Mouse (Mus musculus) lung, postnatal 25 days (tissue): Measurements from ENCODE around the gene Tiam1.
A peak's percentile ranks its signal among the peaks of the same experiment; 100 is the strongest.

Experiments used
- DNase-seq: peaks from one replicate; pipeline ENCODE4 v3.0.0; 2022; ENCODE audit warnings: low spot score

Tiam1 gene

GRCm38 (mm10) chr16:90047841-90048240 lies 95.7 kb downstream of the Tiam1 start:
- DNase-seq, result no peak

- peak; percentile 13 for DNase-seq
Measured at GRCm38 (mm10) chr16:90046494-90047158, 96.9 kb downstream of the Tiam1 start.

- DNase-seq, result no peak
Measured at GRCm38 (mm10) chr16:90045611-90046010, 98.0 kb downstream of the Tiam1 start.

- peak; percentile 30 for DNase-seq
Measured at GRCm38 (mm10) chr16:90044004-90044754, 99.4 kb downstream of the Tiam1 start.

GRCm38 (mm10) chr16:90042874-90043273 lies 100.7 kb downstream of the Tiam1 start:
- DNase-seq, result peak; percentile 22

- DNase-seq, result no peak
Measured at GRCm38 (mm10) chr16:90042386-90042785, 101.2 kb downstream of the Tiam1 start.

GRCm38 (mm10) chr16:90040771-90041364 lies 102.7 kb downstream of the Tiam1 start:
- DNase-seq, result no peak

GRCm38 (mm10) chr16:90035595-90036110 lies 107.9 kb downstream of the Tiam1 start:
- DNase-seq, result no peak

GRCm38 (mm10) chr16:90030355-90030754 lies 113.2 kb downstream of the Tiam1 start:
- no peak for DNase-seq

GRCm38 (mm10) chr16:90027886-90028285 lies 115.7 kb downstream of the Tiam1 start:
- DNase-seq, result no peak

GRCm38 (mm10) chr16:90025526-90026172 lies 117.9 kb downstream of the Tiam1 start:
- no peak for DNase-seq

- no peak for DNase-seq
Measured at GRCm38 (mm10) chr16:90023665-90024010, 119.9 kb downstream of the Tiam1 start.

- no peak for DNase-seq
Measured at GRCm38 (mm10) chr16:90022932-90023664, 120.5 kb downstream of the Tiam1 start.

GRCm38 (mm10) chr16:90016046-90016445 lies 127.5 kb downstream of the Tiam1 start:
- DNase-seq, result peak; percentile 19

- DNase-seq, result peak; percentile 26
Measured at GRCm38 (mm10) chr16:90014596-90014995, 129.0 kb downstream of the Tiam1 start.

- no peak for DNase-seq
Measured at GRCm38 (mm10) chr16:90011521-90012181, 131.9 kb downstream of the Tiam1 start.

- no peak for DNase-seq
Measured at GRCm38 (mm10) chr16:90008504-90008903, 135.1 kb downstream of the Tiam1 start.

- no peak for DNase-seq
Measured at GRCm38 (mm10) chr16:90007391-90007977, 136.1 kb downstream of the Tiam1 start.

- DNase-seq, result no peak
Measured at GRCm38 (mm10) chr16:90003556-90003955, 140.0 kb downstream of the Tiam1 start.

- no peak for DNase-seq
Measured at GRCm38 (mm10) chr16:89995155-89995554, 148.4 kb downstream of the Tiam1 start.
